Mouse (Mus musculus) lung, postnatal 0 days (tissue): ENCODE data around the gene Tnni3.

Experiments
- CTCF ChIP-seq: IDR thresholded peaks from 2 replicates; pipeline ENCODE4 v1.5.1; 2016; ENCODE audit warnings: antibody characterized with exemption, mild to moderate bottlenecking
- EP300 ChIP-seq: IDR thresholded peaks from 2 replicates; pipeline ENCODE4 v1.6.1; 2016; ENCODE audit warnings: antibody characterized with exemption, mild to moderate bottlenecking, control low read depth

DNA sequence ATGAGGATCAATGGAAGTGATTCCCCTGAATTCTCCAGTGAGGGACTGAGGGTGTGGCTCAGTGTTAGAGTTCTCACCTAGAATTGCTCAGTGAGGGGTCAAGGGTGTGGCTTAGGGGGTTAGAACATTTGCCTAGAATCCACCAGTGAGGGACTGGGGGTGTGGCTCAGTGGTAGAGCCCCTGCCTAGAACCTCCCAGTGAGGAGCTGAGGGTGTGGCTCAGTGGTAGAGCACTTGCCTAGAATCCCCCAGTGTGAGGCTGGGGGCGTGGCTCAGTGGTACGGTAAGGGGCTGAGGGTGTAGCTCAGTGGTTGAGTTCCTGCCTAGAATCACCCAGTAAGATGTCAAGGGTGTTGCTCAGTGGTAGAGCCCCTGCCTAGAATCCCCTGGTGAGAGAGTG lies 15.0 kb upstream of the Tnni3 start:
- TF ChIP-seq CTCF: no peak
- TF ChIP-seq EP300: no peak
